Mouse (Mus musculus) frontal cortex, postnatal 14 days (tissue): Measurements from ENCODE around the gene Mapkap1.
A peak's percentile ranks its signal among the peaks of the same experiment; 100 is the strongest.
"Not testable (repeated sequence)": the region's sequence is repeated elsewhere in the genome, so short reads cannot be mapped to it uniquely, and the experiment has no call there.

ENCODE experiments used
- DNase-seq, 2 experiments: peaks; one replicate each; pipeline ENCODE4 v3.0.0; 2022; ENCODE audit warnings: low spot score in 2 of 2

Gene Mapkap1

GRCm38 (mm10) chr2:34431701-34432372, 25.3 kb downstream of the Mapkap1 start:
- no peak for DNase-seq

- not testable (repeated sequence) for DNase-seq
Measured at GRCm38 (mm10) chr2:34432887-34433286, 26.3 kb downstream of the Mapkap1 start.

GRCm38 (mm10) chr2:34436321-34436720, 29.8 kb downstream of the Mapkap1 start:
- DNase-seq, result no peak

GRCm38 (mm10) chr2:34448756-34449155, 42.2 kb downstream of the Mapkap1 start:
- no peak for DNase-seq

- no peak for DNase-seq
Measured at GRCm38 (mm10) chr2:34462490-34462889, 55.9 kb downstream of the Mapkap1 start.

GRCm38 (mm10) chr2:34468559-34469141, 62.1 kb downstream of the Mapkap1 start:
- DNase-seq, result no peak

- no peak for DNase-seq
Measured at GRCm38 (mm10) chr2:34469324-34469723, 62.8 kb downstream of the Mapkap1 start.

GRCm38 (mm10) chr2:34473775-34474174, 67.2 kb downstream of the Mapkap1 start:
- no peak for DNase-seq

GRCm38 (mm10) chr2:34481401-34481800, 74.8 kb downstream of the Mapkap1 start:
- no peak for DNase-seq

GRCm38 (mm10) chr2:34482102-34482501, 75.5 kb downstream of the Mapkap1 start:
- DNase-seq, result no peak

- DNase-seq, result no peak
Measured at GRCm38 (mm10) chr2:34482531-34482930, 76.0 kb downstream of the Mapkap1 start.

- no peak for DNase-seq
Measured at GRCm38 (mm10) chr2:34487281-34487680, 80.7 kb downstream of the Mapkap1 start.

- DNase-seq, result no peak
Measured at GRCm38 (mm10) chr2:34503975-34504730, 97.6 kb downstream of the Mapkap1 start.

GRCm38 (mm10) chr2:34506162-34506561, 99.6 kb downstream of the Mapkap1 start:
- DNase-seq, result not testable (repeated sequence)

- no peak for DNase-seq
Measured at GRCm38 (mm10) chr2:34509856-34510255, 103.3 kb downstream of the Mapkap1 start.

- no peak for DNase-seq
Measured at GRCm38 (mm10) chr2:34515263-34515662, 108.7 kb downstream of the Mapkap1 start.

- no peak for DNase-seq
Measured at GRCm38 (mm10) chr2:34518083-34518482, 111.5 kb downstream of the Mapkap1 start.

GRCm38 (mm10) chr2:34518526-34518925, 112.0 kb downstream of the Mapkap1 start:
- DNase-seq, result no peak

- peak in 1 of 2 experiments; percentile 50 for DNase-seq
Measured at GRCm38 (mm10) chr2:34519525-34519924, 113.0 kb downstream of the Mapkap1 start.

GRCm38 (mm10) chr2:34521384-34521783, 114.8 kb downstream of the Mapkap1 start:
- DNase-seq, result no peak

GRCm38 (mm10) chr2:34526527-34527371, 120.2 kb downstream of the Mapkap1 start:
- no peak for DNase-seq

- no peak for DNase-seq
Measured at GRCm38 (mm10) chr2:34528491-34528890, 121.9 kb downstream of the Mapkap1 start.
